Mouse (Mus musculus) MEL (cell line): ENCODE data around the gene BC049730. TPM values are rescaled to one million over a fixed set of nuclear protein-coding genes. Genes with fewer than 3 reads are reported as not detected.

ENCODE experiments used
- DNase-seq: peaks from one replicate; pipeline ENCODE4 v3.0.0; 2011; ENCODE audit warnings: low read depth, low spot score
- H3K27ac ChIP-seq: 2 replicates; pipeline ENCODE4 v1.5.1; 2012; ENCODE audit warnings: low read depth, mild to moderate bottlenecking, control low read depth, low read length, moderate library complexity; ENCODE audit not compliant: control insufficient read depth
- H3K27me3 ChIP-seq, 2 experiments: fragments of 150-350 bp in 1 of 2; sonication (generic) in 1 of 2; 2 replicates each; pipeline ENCODE4 v1.6.1; 2012; ENCODE audit warnings: low read length in 2 of 2, mild to moderate bottlenecking in 2 of 2, improper control_type of control experiment in 1 of 2, moderate library complexity in 1 of 2; ENCODE audit not compliant: insufficient read depth in 2 of 2, control insufficient read depth in 1 of 2
- H3K36me3 ChIP-seq, 2 experiments: 2 replicates each; pipeline ENCODE4 v1.6.1; 2012 to 2014; ENCODE audit warnings: low read length in 2 of 2, improper control_type of control experiment in 1 of 2, inconsistent platforms in 1 of 2, mild to moderate bottlenecking in 1 of 2; ENCODE audit not compliant: insufficient read depth in 2 of 2, control insufficient read depth in 1 of 2
- H3K4me1 ChIP-seq, 2 experiments: fragments of 150-350 bp in 1 of 2; sonication (generic) in 1 of 2; 2 replicates each; pipeline ENCODE4 v1.6.1; 2012; ENCODE audit warnings: low read length in 2 of 2, improper control_type of control experiment in 1 of 2, mild to moderate bottlenecking in 1 of 2; ENCODE audit not compliant: insufficient read depth in 2 of 2, control insufficient read depth in 1 of 2
- H3K4me3 ChIP-seq, 2 experiments: fragments of 150-350 bp in 1 of 2; sonication (generic) in 1 of 2; 2 replicates each; pipeline ENCODE4 v1.5.1; 2012; ENCODE audit warnings: low read depth in 2 of 2, low read length in 2 of 2, mild to moderate bottlenecking in 2 of 2, moderate library complexity in 2 of 2, control low read depth in 1 of 2, improper control_type of control experiment in 1 of 2; ENCODE audit not compliant: control insufficient read depth in 1 of 2, insufficient read depth in 1 of 2
- H3K79me2 ChIP-seq: 2 replicates; pipeline ENCODE4 v1.6.1; 2012; ENCODE audit warnings: mild to moderate bottlenecking, low read length, moderate library complexity; ENCODE audit not compliant: control insufficient read depth, poor library complexity, insufficient read depth
- H3K9ac ChIP-seq: 2 replicates; pipeline ENCODE4 v1.6.1; 2012; ENCODE audit warnings: low read depth, mild to moderate bottlenecking, control low read depth, low read length, moderate library complexity; ENCODE audit not compliant: control insufficient read depth, poor library complexity, severe bottlenecking
- H3K9me3 ChIP-seq: fragments of 150-350 bp; sonication (generic); replicated peaks from 2 replicates; pipeline ENCODE4 v1.6.1; 2012; ENCODE audit warnings: mild to moderate bottlenecking, low read length, improper control_type of control experiment, moderate library complexity; ENCODE audit not compliant: insufficient read depth
- BHLHE40 ChIP-seq: IDR thresholded peaks from 2 replicates; pipeline ENCODE4 v1.6.1; 2012; ENCODE audit warnings: low read depth, mild to moderate bottlenecking, inconsistent platforms, low read length, improper control_type of control experiment, borderline replicate concordance
- CHD1 ChIP-seq: IDR thresholded peaks from 2 replicates; pipeline ENCODE4 v1.6.1; 2012; ENCODE audit warnings: low read depth, mild to moderate bottlenecking, inconsistent platforms, low read length, improper control_type of control experiment
- CTCF ChIP-seq, 3 experiments: IDR thresholded peaks in 2 of 3; conservative IDR thresholded peaks in 1 of 3; 2 replicates each; pipeline ENCODE4 v1.5.1; 2011 to 2012; ENCODE audit warnings: low read length in 3 of 3, low read depth in 2 of 3, mild to moderate bottlenecking in 2 of 3, improper control_type of control experiment in 1 of 3, inconsistent platforms in 1 of 3, mixed read lengths in 1 of 3, moderate library complexity in 1 of 3; ENCODE audit not compliant: control insufficient read depth in 1 of 3, insufficient read depth in 1 of 3, poor library complexity in 1 of 3, severe bottlenecking in 1 of 3
- GATA1 ChIP-seq: IDR thresholded peaks from 2 replicates; pipeline ENCODE4 v1.6.1; 2011; ENCODE audit warnings: low read depth, low read length, improper control_type of control experiment
- KAT2A ChIP-seq: conservative IDR thresholded peaks from 2 replicates; pipeline ENCODE4 v1.6.1; 2012; ENCODE audit warnings: low read depth, low read length, improper control_type of control experiment, inconsistent platforms
- MAX ChIP-seq: IDR thresholded peaks from 2 replicates; pipeline ENCODE4 v1.6.1; 2011; ENCODE audit warnings: low read length, improper control_type of control experiment
- MAZ ChIP-seq: IDR thresholded peaks from 2 replicates; pipeline ENCODE4 v1.6.1; 2012; ENCODE audit warnings: low read depth, mild to moderate bottlenecking, inconsistent platforms, low read length, improper control_type of control experiment
- MEF2A ChIP-seq: IDR thresholded peaks from 2 replicates; pipeline ENCODE4 v1.6.1; 2014; ENCODE audit warnings: low read depth, mild to moderate bottlenecking, inconsistent platforms, low read length, improper control_type of control experiment; ENCODE audit not compliant: poor library complexity, insufficient replicate concordance, severe bottlenecking; ENCODE audit errors: extremely low read depth
- MXI1 ChIP-seq: IDR thresholded peaks from 2 replicates; pipeline ENCODE4 v1.6.1; 2011; ENCODE audit warnings: mild to moderate bottlenecking, low read depth, low read length, improper control_type of control experiment
- MYB ChIP-seq: IDR thresholded peaks from 2 replicates; pipeline ENCODE4 v1.6.1; 2011; ENCODE audit warnings: mild to moderate bottlenecking, low read depth, low read length, improper control_type of control experiment
- POLR2AphosphoS2 ChIP-seq: IDR thresholded peaks from 2 replicates; pipeline ENCODE4 v1.6.1; 2011; ENCODE audit warnings: low read length, improper control_type of control experiment
- RCOR1 ChIP-seq: IDR thresholded peaks from 2 replicates; pipeline ENCODE4 v1.6.1; 2012; ENCODE audit warnings: low read depth, mild to moderate bottlenecking, inconsistent platforms, low read length, improper control_type of control experiment
- SIN3A ChIP-seq: IDR thresholded peaks from 2 replicates; pipeline ENCODE4 v1.6.1; 2012; ENCODE audit warnings: low read length, improper control_type of control experiment, inconsistent platforms
- SMC3 ChIP-seq: IDR thresholded peaks from 2 replicates; pipeline ENCODE4 v1.6.1; 2011; ENCODE audit warnings: low read depth, low read length, improper control_type of control experiment
- TAL1 ChIP-seq: IDR thresholded peaks from 2 replicates; pipeline ENCODE4 v1.6.1; 2012; ENCODE audit warnings: mild to moderate bottlenecking, inconsistent platforms, low read length, moderate library complexity, mixed read lengths
- TBP ChIP-seq: IDR thresholded peaks from 2 replicates; pipeline ENCODE4 v1.8.0; 2011; ENCODE audit warnings: low read depth, low read length, improper control_type of control experiment
- UBTF ChIP-seq: IDR thresholded peaks from 2 replicates; pipeline ENCODE4 v1.6.1; 2012; ENCODE audit warnings: low read depth, mild to moderate bottlenecking, inconsistent platforms, low read length, improper control_type of control experiment, moderate library complexity, borderline replicate concordance; ENCODE audit not compliant: insufficient read depth
- ZKSCAN1 ChIP-seq: IDR thresholded peaks from 2 replicates; pipeline ENCODE4 v1.6.1; 2012; ENCODE audit warnings: low read depth, mild to moderate bottlenecking, inconsistent platforms, low read length, improper control_type of control experiment, moderate library complexity
- ZNF384 ChIP-seq: IDR thresholded peaks from 2 replicates; pipeline ENCODE4 v1.6.1; 2012; ENCODE audit warnings: low read depth, mild to moderate bottlenecking, inconsistent platforms, low read length, improper control_type of control experiment
- polyA plus RNA-seq, 2 experiments: library from polyadenylated mRNA; stranded (reverse) in 1 of 2; unstranded in 1 of 2; fragments of >175 nt in 1 of 2; fragments of >200 nt in 1 of 2; gene quantifications; 2 replicates each; pipeline versions ENCODE4 v1.2.1 to v1.2.4; 2012; ENCODE audit warnings: low replicate concordance in 2 of 2, low read depth in 1 of 2; ENCODE audit not compliant: insufficient read length in 2 of 2, insufficient read depth in 1 of 2, missing spikeins in 1 of 2
- total RNA-seq: library from RNA; depleted of rRNA; stranded (reverse); fragments of 300-350 nt; gene quantifications from 2 replicates; pipeline ENCODE4 v1.2.3, GENCODE M21; 2012

The BC049730 gene
- total and polyA plus RNA-seq, 3 experiments, result not detected

GRCm38 (mm10) chr7:24735970-24736670 is 27.1 kb downstream of the BC049730 start:
- Histone ChIP-seq H3K27ac (no peak overlapping the region), H3K4me1 (no peaks in the 10 kb centered on the region)
- DNase-seq, result no peak

DNA sequence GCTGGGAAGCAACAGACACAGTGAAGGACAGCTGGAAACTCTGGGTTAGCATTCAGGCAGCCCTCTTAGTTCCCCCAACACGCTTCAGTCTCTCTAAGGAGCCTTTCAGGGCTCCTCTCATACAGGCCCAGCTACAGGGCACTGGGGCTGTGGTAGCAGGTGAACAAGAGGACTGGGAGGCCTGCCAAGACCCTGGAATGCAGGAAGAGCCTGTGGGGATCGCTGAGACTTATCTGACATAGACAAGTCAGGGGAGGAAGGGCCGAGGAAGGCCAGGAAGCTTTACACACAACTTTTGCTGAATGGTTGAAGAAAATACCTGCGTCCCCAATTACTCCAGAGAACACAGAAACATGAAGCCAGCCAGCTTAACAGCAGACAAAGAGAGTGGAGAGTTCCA is 41.7 kb downstream of the BC049730 start:
- H3K27ac ChIP-seq, result no peak overlapping the region
- no peaks in the 10 kb centered on the region for H3K36me3 ChIP-seq
- H3K9me3 ChIP-seq, result no peaks in the 10 kb centered on the region
- no peaks in the 10 kb centered on the region; a peak in 1 of 4 replicates for H3K27me3 ChIP-seq
- no peak overlapping the region for H3K9ac ChIP-seq
- no peaks in the 10 kb centered on the region for H3K79me2 ChIP-seq
- no peak for DNase-seq
- H3K4me1 ChIP-seq, result no peaks in the 10 kb centered on the region
- TF ChIP-seq SMC3 (no peak), KAT2A (no peak), RCOR1 (no peak), MAZ (no peak), ZNF384 (no peak), ZKSCAN1 (no peak), MYB (no peak), TBP (no peak), SIN3A (no peak), MAX (no peak), GATA1 (no peak), TAL1 (no peak), CTCF (IDR thresholded peaks at IDR 0.05 in 2 of 3, conservative IDR thresholded peaks at IDR 0.05 in 1 of 3; ENCODE audit: control insufficient read depth in 1 of 3, insufficient read depth in 1 of 3, low read depth in 2 of 3, low read length in 3 of 3, poor library complexity in 1 of 3, severe bottlenecking in 1 of 3) (no peak), POLR2AphosphoS2 (no peak), MEF2A (no peak), CHD1 (no peak), MXI1 (no peak), BHLHE40 (no peak)
- TF ChIP-seq, all 39 proteins: peak for 0
- H3K4me3 ChIP-seq, result no peak overlapping the region

More at GRCm38 (mm10) chr7:24735970-24736670, 27.1 kb downstream of the BC049730 start:
- no peaks in the 10 kb centered on the region for H3K9me3 ChIP-seq
- H3K4me3 ChIP-seq, result no peak overlapping the region
- H3K36me3 ChIP-seq, result no peaks in the 10 kb centered on the region
- no peaks in the 10 kb centered on the region for H3K79me2 ChIP-seq
- H3K27me3 ChIP-seq, result no peaks in the 10 kb centered on the region; a peak in 3 of 4 replicates
- TF ChIP-seq UBTF (no peak), CHD1 (no peak)
- H3K9ac ChIP-seq, result no peak overlapping the region
